Mouse (Mus musculus) frontal cortex, postnatal 36 days (tissue): Measurements from ENCODE around the gene Tbc1d22a.
"Not testable (repeated sequence)": the region's sequence is repeated elsewhere in the genome, so short reads cannot be mapped to it uniquely, and the experiment has no call there.

Experiments
- DNase-seq, 2 experiments: peaks; one replicate each; pipeline ENCODE4 v3.0.0; 2022; ENCODE audit warnings: low spot score in 2 of 2

Tbc1d22a gene

DNA sequence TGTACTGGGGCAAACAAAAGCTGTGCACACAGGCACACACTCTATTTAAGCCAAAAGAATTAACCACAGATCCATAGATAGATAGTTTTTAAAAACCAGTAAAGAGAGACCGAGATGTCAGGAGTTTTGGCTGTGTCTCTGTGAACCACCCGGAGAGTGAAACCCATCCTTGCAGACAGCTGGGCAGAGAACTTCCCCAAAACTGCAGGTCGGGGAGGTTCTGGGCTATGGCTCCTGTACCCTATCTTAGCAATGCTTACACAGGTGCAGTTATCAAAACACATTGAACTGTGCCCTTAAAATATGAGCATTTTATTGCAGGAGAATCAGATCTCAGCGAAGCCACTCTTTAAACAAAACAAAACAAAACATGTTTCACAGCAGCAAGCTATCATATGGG lies 33.8 kb upstream of the Tbc1d22a start:
- DNase-seq: no peak

DNA sequence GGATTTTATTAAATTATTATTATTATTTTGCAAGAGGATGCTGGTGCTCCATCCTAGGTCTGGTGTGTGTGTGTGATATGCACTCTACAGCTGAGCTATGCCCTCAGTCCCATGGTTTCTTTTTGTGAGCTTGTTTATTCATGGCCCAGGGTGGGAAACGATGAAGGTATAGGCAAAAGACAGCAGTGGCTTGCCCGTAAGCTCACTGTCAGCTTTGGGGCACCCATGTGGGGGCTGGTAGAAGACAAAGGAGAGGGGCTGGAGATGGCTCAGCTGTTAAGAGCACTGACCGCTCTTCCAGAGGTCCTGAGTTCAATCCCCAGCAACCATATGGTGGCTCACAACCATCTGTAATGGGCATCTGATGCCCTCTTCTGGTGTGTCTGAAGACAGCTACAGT lies 32.9 kb upstream of the Tbc1d22a start:
- DNase-seq: not testable (repeated sequence)

DNA sequence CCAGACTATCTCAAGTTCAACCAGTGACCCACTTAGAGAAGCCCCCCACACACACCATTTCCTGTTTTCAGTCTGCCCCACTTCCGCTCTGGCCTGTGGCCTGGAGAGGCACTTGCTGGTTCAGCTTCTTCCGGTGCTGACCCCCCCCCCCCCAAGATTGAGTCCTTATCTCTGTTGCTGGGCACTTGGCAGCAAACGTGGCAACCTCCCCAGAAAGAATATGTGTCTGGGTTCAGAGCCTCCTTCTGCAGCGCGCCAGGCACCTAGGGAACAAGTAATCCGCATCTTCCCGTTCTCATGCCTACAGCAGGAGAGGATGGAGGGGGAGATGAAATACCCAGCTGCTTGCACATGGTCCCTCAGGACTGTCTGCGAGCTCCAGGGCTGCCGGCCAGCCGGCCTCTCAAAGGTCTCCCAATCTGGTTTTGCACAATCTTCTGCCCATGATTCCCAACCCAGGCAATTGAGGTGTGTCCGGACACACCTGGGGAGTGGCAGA lies 32.3 kb upstream of the Tbc1d22a start:
- DNase-seq: no peak

DNA sequence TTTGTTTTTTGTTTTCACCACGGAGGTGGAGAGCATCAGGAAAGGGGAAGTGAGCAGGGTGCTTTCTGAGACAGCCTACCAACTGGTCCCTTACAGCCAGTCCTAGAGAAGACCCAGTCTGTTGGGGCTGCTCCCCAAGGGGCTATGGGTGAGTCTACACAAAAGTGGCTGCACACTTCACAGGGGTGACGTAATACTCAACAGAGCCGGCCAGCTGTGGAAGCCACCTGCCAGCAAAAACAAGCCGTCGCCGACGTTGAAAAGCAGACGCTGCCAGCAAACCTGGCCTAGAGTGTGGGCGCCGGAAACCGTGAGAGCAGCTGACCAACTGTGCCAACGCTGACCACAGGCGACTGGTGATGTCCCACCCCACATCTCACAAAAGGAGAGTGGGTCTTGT lies 31.6 kb upstream of the Tbc1d22a start:
- DNase-seq: peak in 1 of 2 experiments; percentile 60

DNA sequence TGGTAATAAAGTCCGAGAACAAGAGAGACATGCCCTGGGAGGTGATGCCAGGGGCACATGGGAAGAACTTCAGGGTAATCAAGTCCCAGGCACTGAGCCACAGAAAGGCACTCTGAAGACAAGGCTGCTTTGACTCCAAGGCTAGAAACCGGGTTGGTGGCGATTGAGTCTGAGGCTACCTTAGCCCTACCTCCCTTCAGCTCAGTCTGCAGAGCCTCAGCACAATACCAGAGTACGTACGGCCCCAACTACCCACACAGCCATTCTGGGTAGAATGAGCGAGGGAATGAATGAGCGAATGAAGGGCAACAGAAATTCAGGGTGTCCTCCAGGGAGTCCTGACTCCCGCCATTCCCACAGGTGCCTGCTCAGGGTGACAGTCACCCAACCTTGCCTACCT lies 30.8 kb upstream of the Tbc1d22a start:
- no peak for DNase-seq

- DNase-seq: no peak
Measured at GRCm38 (mm10) chr15:86184071-86184470, 30.2 kb upstream of the Tbc1d22a start.

- peak in 1 of 2 experiments; percentile 44 for DNase-seq
Measured at GRCm38 (mm10) chr15:86184851-86185688, 29.2 kb upstream of the Tbc1d22a start.

DNA sequence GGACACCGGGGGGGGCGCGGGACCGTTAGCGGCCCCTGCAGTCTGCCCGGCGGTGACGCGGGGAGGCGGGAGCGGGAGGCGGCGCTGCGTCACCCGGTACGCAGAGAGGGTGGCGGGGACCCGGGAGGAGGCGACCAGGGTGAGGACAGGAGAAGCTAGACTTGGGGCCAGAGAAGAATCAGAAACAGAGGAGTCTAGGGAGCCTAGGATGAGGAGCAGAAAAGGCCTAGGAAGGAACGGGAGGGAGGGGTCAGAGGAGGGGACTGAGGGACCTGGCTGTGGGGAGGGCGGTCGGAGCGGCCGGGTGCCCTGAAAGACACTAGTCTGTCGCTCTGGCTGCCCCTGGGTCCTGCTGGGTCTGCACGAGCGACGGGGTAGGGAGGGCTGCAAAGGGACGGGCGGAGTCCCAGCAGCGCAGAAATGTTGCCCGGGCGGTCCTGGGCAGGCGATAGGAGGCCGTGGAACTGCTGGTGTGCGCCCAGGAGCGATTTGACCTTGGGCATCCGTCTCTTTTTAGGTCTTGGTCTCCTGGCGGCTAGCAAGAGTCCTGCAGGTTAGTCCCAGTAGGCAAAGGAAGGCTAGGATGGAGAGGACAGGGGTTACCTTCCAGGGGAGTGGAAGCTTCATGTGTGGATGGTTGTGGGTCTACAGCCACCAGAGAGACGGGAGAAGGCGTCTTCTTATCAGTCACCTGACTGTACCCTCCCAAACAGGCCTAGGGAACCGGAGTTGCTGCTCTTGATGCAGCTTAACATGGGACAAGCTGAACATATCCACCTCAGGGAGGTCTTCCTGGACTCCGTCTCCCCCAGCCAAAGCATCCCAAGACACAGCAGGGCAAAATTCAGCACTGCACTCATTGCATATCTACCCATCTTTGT lies 28.3 kb upstream of the Tbc1d22a start, which contains the start of gene Cerk:
Gene Cerk, minus strand, starts transcription at position 453 of the 881 bp plus-strand sequence.
- peak; percentile 82 to 88 for DNase-seq

- DNase-seq: no peak
Measured at GRCm38 (mm10) chr15:86186686-86187085, 27.6 kb upstream of the Tbc1d22a start.

- no peak for DNase-seq
Measured at GRCm38 (mm10) chr15:86188186-86188585, 26.1 kb upstream of the Tbc1d22a start.

- DNase-seq: peak; percentile 50 to 60
Measured at GRCm38 (mm10) chr15:86188746-86189470, 25.4 kb upstream of the Tbc1d22a start.

DNA sequence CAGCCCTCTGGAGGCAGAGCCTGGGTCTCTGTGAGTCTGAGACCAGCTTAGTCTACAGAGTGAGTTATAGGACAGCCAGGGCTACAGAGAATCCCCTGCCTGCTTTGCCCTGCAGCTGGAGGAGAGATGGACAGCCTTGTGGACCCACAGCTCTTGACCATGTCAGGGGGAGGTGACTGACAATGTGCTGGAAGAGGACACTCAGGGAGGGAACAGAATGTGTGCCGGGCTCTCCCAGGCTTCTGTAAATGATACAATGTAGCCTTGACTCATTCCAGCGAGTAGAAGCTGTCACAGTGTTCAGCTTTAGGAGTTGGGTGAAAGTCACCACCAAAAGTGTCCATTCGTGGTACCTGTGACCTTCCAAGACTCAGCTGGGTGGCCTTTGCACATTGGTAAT lies 23.9 kb upstream of the Tbc1d22a start:
- DNase-seq: no peak

GRCm38 (mm10) chr15:86191505-86191904 lies 22.8 kb upstream of the Tbc1d22a start:
- DNase-seq: no peak

- no peak for DNase-seq
Measured at GRCm38 (mm10) chr15:86191933-86192332, 22.3 kb upstream of the Tbc1d22a start.

DNA sequence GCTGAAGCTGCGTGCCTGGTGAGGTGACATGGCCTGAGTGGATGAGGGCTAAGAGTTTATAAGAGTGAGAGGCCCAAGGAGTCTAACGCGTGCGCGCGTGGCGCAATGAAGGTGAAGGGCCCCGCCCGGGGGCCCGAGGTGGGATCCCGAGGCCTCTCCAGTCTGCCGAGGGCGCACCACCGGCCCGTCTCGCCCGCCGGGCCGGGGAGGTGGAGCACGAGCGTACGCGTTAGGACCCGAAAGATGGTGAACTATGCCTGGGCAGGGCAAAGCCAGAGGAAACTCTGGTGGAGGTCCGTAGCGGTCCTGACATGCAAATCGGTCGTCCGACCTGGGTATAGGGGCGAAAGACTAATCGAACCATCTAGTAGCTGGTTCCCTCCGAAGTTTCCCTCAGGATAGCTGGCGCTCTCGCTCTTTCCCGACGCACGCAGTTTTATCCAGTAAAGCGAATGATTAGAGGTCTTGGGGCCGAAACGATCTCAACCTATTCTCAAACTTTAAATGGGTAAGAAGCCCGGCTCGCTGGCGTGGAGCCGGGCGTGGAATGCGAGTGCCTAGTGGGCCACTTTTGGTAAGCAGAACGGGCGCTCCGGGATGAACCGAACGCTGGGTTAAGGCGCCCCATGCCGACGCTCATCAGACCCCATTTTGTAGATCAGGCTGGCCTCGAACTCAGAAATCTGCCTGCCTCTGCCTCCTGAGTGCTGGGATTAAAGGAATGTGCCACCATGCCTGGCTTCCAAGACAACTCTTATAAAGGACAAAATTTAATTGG lies 19.4 kb upstream of the Tbc1d22a start:
- DNase-seq: not testable (repeated sequence)

DNA sequence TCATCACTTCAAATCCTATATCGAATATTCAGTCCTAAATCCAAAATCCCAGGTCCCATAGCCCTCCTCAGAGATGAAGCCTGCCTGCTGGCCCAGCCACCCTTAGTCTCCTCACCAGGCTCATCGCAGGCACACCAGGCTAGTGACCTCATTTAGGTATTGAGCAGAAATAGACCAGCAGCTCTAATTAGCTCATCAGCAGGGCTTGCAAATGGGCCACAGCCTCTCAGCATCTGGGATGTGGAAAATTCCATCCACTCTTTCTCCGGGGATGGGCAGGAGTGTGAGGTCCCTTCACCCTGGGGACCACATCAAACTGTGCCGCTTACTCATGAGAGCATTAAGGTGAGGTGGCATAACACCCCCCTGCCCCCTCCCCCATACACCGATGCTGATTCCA lies 15.2 kb upstream of the Tbc1d22a start:
- no peak for DNase-seq

GRCm38 (mm10) chr15:86199482-86199881 lies 14.8 kb upstream of the Tbc1d22a start:
- no peak for DNase-seq

DNA sequence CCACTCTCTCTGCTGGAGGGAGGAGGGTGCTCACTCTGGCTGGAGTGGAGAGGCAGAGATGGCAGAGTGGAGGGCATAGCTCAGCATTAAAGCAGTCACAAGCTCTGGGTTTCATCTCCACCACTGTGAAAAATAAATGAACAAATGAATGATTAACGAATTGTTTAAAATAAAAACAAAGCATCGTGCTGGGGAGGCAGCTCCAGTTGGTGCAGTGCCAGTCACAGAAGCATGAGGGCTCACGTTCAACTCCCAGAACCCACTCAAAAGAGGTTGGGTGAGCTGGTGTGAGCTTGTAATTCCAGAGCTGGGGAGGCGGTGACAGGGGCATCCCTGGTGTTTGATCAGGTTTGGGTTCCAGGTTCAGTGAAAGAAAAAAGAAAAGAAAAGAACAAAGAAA lies 14.1 kb upstream of the Tbc1d22a start:
- DNase-seq: no peak

DNA sequence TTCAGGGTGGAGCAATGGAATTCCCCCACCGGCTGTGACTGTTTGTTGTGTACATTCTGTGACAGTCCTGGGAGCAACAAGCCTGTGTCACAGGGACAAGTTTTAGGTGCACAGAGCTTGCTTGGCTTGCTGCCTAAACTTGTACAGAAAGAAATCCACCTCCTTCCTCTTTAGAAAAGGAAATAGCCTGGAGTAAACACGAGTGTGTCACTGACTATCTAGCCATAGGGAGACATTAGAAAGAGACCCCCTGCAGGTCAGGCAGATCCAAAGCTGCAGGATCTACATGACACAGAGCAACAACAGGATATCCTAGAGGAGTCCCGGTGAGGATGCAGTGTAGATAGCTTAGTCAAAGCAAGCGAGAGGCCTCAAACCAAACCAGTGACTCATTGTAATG lies 13.2 kb upstream of the Tbc1d22a start:
- no peak for DNase-seq

- DNase-seq: no peak
Measured at GRCm38 (mm10) chr15:86201696-86202330, 12.4 kb upstream of the Tbc1d22a start.
